In the genomic region with DNA sequence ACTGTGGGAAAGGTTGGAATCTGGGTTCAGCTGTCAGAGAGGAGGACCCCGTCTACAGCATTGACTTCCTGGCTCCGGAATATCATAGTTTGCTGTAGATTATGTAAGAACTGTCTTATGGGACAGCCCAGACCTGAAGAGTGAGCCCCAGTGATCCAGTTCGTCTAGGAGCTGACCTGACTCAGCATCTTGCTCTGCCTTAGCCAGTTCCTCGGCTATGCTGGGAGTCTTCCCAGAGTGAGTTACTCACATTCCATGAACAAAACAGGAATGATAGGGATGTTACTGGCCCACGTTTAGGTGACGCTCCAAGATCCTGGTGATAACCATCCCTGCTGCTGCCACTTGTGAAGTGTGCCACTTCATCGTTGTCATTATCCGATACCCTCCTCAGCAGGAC, we compare ENCODE assay signal across 18 mouse cellular contexts.
"Had no signal": no experiment of that assay in that cellular context is flagged by ENCODE, and none has a peak within 500 bp of the region (broad histone marks: within the 10 kb centered on the region; RNA-seq: fewer than 3 reads in every experiment).

No protein-coding gene starts in this region.

- H3K4me3 ChIP-seq: midbrain, embryonic 10.5 days; midbrain, embryonic 12.5 days; myocyte; neural tube, embryonic 13.5 days; neural tube, embryonic 15.5 days had no signal

- H3K27ac ChIP-seq: liver, embryonic 14.5 days; midbrain, embryonic 10.5 days; midbrain, embryonic 12.5 days; neural tube, embryonic 13.5 days; neural tube, embryonic 15.5 days had no signal

- H3K27me3 ChIP-seq: midbrain, embryonic 12.5 days; neural tube, embryonic 13.5 days; neural tube, embryonic 15.5 days had no signal

- H3K9me3 ChIP-seq: midbrain, embryonic 12.5 days; neural tube, embryonic 13.5 days; neural tube, embryonic 15.5 days had no signal

- H3K4me2 ChIP-seq: lung, embryonic 14.5 days; midbrain, embryonic 12.5 days; neural tube, embryonic 13.5 days; neural tube, embryonic 15.5 days had no signal

- ATAC-seq: midbrain, embryonic 16.5 days had no signal

- H3K36me3 ChIP-seq: midbrain, embryonic 10.5 days; midbrain, embryonic 12.5 days; neural tube, embryonic 13.5 days; neural tube, embryonic 15.5 days had no signal

- DNase-seq: lung, adult 18-20 months; lung, embryonic 14.5 days; lung, postnatal 10 days; lung, postnatal 4 days; midbrain, embryonic 14.5 days; right cerebral cortex, postnatal 14 days; right cerebral cortex, postnatal 4 days; spleen, adult 18-20 months; thymus, adult 2 months; thymus, postnatal 25 days; thymus, postnatal 4 days had no signal

- H3K9ac ChIP-seq: liver, embryonic 14.5 days; lung, embryonic 14.5 days; midbrain, embryonic 12.5 days; neural tube, embryonic 13.5 days; neural tube, embryonic 15.5 days had no signal

- H3K4me1 ChIP-seq: midbrain, embryonic 12.5 days; neural tube, embryonic 13.5 days; neural tube, embryonic 15.5 days had no signal
